Mouse (Mus musculus): ENCODE measurements around the gene Olfr690.

- no peak for TF ChIP-seq POLR2A (IDR thresholded peaks at IDR 0.05; ENCODE audit: borderline replicate concordance, low read depth, low read length)
- TF ChIP-seq CTCF (IDR thresholded peaks at IDR 0.05; ENCODE audit: low read depth, low read length), result no peak
These were observed 8.8 kb upstream of the Olfr690 start for GRCm38 (mm10) chr7:105342752-105343151.

Data from bone marrow macrophage, adult 2 months (primary cell).